Mouse (Mus musculus) NIH3T3 (cell line): ENCODE measurements around the gene Frmd4a.
A peak's percentile ranks its signal among the peaks of the same experiment; 100 is the strongest.

Source experiments
- DNase-seq: peaks from one replicate; pipeline ENCODE4 v3.0.0-alpha.2; 2012; ENCODE audit warnings: low read depth

The Frmd4a gene

DNA sequence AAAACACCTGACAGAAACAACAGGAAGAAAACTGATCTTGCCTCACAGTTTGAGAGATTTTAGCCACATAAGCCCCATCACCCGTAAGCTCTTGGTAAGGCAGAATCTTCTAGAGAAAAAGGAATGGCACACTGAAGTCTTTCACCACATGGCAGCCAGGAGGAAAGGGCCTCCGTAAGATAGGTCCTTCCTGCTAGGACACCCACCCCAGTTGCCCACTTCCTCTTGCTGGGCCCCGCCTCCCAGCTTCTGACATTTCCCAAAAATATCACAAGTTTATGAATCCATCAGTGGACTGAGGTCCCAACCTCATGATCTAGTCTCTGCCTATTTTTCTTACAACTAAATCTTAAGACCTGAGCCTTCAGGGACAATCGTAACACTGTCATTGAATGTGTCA, 373.6 kb downstream of the Frmd4a start:
- no peak for DNase-seq

DNA sequence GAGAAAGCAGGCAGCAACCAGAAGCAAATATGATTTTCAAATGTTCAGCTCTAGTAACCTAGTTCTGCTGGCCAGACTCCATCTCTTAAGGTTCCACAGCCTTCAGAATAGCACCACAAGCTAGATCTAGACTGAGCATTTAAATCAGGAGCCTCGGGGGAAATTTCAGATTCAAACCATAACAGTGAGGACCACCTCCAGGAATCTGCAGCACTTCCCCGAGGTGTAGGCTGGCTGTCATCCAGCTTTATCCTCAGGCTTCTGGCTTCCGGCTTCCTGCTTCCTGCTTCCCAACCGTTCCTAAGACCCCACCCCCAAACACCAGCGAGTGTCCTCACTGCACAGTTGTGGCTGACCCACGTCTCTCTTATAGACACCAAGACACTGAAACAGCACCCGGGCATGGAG, 374.2 kb downstream of the Frmd4a start:
- DNase-seq = no peak

DNA sequence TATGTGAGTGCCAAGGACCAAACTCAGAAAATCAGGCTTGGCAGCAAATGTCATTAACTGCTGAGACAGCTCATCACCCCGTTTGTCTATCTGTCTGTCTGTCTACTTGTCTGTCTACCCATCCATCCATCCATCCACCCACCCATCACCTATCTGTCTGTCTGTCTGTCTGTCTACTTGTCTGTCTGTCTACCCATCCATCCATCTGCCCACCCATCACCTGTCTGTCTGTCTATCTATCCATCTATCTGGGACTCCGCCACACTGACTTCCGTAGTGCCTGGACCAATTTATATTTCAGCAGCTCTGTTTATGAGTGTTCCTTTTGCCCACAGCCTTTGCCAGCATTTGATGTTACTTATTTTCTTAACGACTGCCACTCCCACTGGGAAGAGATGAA, 375.5 kb downstream of the Frmd4a start:
- DNase-seq = no peak

DNA sequence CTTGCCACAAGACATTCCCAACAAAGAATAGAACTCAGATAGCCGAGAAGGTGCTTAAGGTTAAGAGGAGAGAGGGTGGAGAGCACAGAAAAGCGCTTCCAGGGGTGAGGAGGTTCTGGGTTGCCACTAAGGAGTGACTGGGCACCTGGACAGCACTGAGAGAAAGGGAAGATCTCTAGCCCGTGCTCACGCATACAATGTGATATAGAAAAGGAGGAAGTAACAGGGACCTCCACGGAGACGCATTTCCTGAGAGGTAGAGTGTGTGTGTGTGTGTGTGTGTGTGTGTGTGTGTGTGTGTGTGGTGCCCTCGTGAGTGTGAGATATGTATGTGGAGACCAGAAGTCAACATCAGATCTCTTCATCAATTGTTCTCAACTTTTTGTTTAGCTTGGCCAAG, 377.1 kb downstream of the Frmd4a start:
- DNase-seq = no peak

DNA sequence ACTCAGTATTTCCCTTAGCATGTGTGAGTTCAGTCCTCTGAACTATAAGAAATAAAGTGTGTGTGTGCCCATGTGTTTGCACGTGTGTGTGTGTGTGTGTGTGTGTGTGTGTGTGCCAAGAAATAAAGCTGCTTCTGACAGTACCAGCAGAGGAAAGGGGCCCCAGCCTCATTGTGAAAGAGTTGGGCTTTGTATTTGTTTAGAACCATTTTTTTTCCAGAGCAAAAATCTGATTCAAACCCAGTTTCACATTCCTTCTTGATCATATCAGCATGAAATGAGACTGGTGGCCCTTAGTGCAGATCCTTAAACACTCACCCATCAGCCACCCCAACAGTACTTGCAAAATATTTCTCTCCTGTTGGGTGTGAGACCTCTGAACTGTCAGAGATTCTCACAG, 382.2 kb downstream of the Frmd4a start:
- peak; percentile 74 for DNase-seq

DNA sequence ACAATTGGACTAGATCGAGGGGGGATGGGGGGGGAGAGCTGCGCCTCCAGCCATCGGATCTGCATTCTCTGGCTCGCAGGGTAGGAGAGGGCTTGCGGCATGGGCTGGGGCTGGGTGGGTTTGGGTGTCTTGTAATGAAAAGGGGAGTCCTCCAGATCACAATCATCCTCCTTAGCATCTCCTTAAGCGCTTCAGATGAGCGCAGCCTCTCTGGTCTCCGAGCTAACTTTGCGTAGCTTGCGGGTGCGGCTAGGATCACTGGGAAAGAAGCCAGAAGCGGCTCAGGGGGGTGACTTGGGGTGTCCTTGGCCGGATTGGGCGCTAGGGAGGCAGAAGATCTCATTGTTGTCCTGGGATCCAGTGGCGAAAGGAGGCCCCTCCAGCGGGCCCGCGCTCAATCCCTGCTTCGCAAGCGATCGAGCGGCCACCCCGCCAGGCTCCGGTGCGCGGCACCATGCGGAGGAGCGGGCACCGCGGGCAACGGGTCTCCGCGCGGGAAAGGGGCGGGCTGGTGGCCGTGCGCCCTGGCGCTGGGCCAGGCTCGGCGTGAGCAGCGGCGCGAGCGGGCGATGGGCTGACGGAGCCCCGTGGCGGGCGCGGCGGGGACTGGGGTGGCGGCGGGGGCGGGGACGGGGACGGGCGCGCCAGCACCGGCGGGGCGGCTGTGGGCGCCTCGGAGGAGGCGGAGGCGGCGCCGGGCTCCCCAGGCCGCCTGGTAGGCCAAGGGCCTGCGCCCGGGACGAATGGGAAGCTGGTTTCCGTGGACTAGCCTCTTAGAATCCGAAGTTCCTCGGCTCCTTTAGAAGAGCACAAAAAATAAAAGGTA, 383.5 kb downstream of the Frmd4a start:
- peak; percentile 81 for DNase-seq

DNA sequence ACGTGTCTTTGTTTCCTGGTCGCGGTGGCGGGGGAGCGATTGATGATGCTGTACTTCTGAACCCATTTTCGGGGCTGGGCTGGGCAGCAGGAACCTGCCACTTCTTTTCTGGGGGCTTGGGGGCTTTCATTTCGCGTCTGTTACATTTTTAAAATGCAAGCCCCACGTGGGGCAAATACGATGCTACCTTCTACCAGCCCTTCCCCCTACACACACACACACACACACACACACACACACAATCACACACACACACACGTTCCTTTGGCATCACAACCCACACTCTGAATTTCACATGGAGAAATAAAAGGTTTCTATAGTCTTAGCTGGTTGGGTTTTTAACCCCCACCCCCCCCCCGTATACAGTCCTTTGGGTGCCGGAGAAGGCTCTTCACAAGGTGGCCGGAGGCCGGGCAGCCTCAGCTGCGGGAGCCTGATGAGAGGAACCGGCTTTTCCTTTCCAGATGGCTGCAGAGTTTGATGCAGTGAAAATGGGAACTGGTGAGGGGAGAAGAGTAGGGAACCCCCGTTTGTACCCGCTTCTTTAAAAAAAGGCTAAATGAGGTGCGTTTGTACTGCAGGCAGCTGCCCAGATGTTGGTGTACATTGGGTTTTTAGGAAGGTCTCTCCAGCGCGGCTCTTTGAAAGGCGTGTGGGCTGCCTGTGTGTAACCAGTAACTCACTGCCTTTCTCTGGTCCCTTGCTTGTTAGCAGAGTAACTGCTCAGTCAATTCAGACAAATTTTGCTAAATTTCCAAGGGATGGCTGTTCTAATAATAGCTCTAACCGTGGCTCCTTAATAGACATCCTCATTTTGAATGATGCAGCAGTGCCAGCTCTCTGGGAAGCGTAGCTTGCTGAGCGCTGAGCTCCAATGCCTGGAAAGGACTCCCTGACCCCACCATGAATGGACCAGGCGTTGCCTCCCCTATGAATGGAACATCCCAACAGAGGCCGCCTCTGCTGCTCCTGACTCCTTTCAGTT, 384.4 kb downstream of the Frmd4a start:
- DNase-seq = peak; percentile 86

DNA sequence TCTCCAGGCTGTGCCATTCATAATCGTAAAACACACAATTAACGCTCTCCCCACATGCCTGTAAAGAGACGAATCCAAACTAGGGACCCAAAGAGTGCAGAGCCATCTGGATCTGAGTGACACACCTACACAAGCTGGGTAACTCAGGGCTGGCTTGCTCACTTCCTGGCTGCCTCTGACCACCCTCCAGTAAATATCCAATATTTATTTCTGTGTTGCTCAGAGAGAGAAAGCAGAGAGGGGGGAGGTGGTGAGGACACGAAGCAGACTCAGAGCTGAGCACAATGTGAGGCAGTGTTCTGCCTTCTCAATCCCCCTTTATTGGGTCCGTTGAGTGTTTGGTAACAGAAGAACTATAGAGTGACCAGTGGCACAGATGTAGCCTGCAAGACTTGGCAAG, 389.5 kb downstream of the Frmd4a start:
- no peak for DNase-seq

DNA sequence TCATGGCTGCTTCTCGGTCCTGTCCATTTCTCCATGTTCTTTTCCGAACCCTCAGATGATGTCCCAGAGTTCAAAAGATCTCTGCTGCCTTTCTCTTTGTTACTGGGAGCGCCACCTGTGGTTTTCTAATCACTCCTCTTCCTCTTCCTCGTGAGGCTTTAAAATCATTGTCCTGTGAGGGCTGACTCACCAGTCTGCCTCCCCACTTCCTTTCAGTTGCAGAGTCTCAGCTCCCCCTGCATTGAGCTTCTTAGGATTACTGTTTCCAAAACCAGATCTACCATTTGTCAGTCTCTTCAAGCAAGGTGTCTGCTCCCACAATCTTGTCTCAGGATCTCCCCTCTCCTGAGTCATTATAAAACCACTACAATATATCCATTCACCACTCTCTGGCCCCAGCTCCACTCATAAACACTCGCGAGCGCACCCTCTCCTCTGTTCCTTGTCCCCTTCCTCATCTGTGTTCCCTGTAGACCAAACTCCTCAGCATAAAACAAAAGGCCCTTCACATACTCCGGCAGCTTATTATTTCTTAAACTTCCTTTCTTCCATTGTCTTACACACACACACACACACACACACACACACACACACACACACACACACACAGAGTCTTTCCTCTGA, 392.4 kb downstream of the Frmd4a start:
- no peak for DNase-seq

DNA sequence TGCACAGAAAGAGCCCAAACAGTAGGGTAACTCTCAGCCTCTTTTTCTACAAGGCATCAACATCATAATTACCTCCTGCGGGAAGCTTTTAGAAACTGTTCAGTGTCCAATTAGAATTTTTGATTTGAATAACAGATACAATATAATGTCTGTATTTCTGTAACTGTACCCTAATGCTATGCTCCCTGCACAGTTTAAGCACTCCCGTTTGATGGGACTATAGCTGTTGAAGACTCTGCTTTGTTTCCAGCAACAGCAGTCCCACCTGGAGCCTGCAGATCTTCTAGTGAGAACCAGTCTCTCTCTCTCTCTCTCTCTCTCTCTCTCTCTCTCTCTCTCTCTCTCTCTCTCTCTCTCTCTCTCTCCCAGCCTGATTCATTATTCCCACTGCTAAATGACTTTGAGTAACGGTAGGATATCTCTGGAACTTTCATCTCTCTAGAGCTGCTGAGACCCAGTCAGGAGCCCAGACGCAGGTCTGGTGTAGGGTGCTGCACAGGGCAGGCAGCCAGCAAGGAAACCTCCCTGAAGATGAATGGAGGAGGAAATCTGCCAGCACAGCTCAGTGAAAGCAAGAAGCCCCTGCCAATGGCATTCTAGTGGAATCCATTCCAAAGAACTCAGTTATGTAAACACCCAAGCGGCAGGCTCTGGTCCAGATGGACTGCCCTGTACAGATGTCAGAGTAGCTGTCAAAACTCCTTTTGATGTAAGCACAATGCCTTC, 395.5 kb downstream of the Frmd4a start:
- peak; percentile 87 for DNase-seq

DNA sequence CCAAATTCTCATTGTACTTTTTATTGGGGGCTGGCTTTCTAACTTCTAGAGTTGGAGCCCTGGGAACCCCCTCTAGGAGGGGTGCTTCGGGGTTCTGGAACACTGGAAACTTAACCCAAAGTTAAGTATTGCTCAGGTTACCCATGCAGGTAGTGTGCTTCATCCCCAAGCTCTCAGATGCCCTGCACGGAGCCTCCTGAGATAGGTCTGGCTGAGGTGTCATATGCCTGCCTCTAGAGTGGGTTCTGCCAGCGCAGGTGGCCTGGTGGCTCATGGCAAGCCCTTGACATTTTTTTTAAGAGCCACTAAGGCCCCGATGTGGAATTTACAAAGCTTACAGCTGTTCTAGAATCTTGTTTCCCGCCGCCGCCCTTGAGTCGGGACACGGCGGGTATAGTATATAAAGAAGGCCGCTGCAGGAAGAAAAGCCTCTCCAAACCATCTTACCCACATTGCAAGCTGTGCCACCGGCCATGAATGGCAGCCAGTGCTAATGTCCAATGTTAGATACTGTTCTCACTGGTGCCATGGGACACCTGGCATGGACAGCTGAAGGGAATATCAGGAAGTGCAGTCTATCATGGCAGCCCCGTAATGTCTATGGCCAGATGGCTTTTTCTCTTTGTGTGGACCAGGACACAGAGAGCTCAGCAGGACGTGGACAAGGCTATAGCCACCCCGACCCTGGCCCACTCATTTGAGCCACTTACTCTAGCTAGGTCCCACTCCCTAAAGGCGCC, 396.2 kb downstream of the Frmd4a start:
- DNase-seq = no peak

DNA sequence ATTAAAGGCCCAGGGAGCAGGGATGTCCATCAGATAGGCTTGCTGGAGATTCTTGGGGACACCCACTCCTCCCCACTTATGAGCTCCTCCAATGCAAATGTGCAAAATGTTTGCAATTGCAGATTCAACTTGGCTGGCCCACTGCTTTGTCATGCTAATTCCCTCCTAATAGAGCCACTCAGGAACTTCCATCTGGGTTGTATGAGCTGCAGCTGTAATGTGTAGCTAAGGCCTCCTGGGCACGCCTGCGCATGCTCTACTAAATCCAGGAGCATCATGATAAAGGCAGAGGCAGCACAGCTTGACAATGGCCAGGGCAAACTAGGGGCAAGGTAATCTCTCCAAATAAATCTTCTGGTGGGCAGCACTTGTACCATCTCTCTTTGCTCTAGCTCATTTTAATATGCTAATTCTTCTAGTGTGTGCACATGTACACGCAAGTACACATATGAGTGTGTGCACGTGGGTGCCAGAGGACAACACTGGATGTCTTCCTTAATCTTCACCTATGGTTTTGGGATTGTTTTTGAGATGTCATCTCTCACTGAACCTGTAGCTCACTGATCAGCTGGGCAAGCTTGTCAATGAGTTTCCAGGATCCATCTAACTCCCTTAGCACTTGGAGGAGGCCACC, 403.3 kb downstream of the Frmd4a start:
- DNase-seq = no peak

DNA sequence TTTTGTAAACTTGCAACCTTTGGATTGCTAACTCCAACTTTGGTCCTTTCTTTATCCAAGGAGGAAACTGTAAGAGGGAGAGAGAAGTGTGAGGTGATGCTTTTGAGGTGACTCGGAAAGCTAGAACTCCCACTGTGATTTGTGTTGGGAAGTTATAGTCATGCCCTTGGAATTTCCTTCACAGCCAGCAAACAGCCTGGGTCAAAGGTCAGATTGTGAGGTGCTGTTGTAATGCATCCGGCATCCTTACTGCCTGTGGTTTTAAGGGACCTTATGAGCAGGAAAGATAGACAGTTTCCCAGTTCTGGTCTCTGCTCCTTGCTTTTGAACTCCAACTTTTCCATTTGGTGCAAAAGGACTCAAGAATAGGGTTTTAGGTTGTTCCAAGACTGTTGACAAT, 404.2 kb downstream of the Frmd4a start:
- peak; percentile 84 for DNase-seq

DNA sequence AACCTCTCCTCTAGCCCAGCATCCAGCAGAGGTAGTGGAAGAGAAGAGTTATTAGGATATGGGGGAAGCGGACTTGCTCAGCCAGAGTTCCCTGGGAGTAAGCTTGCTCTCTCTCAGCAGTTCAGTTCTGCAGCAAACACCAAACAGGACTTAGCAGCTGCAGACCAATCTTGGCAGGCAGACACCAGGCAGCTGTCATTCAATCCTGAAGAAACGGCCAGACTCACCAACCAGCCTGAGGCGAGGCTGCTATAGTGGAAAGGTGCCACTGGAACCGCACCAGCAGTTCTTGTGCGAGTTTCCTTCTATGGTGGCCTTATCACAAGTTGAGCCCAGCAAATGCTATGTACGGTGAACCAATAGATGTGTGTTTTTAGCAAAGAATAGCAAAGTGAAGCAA, 406.4 kb downstream of the Frmd4a start:
- DNase-seq = no peak

DNA sequence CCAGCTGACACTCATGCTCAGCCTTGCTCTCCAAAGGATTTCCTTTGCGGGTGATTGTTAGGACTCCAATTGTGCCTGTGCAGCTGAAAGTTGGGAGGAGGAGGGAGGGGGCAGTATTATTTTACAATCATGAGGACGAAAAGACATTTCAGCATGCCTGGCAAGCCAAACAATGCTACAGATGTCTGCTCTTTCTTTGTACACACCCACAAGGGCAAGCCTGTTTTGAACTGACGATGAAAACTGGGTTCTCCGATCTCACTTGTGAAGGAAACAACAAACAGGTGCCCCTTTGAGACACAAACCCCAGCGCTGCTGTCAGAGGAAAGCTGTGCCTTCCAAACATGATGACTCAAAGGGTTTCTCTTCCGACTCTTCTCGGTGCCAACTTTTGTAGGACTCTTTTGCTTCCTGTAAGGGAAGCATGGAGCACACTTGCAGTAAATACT, 410.9 kb downstream of the Frmd4a start:
- DNase-seq = peak; percentile 24

DNA sequence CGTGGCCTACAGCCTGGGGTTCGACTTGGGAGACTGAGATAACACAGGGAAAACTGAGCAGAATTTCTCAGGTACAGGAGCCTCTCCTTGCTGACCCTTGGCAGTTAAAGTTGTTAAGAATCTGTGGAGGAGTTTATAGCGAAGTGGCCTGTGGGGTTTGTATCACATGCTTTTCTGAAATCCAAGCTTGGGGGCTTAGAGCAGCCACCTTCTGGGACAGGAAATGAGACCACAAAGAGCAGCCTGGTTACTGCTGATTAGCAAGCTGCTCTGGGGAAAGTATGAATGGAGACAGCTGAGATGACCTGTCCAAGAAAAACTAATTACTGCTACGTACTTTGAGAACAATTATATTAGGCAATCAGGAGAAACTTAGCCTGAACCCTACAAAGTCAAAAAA, 415.6 kb downstream of the Frmd4a start:
- no peak for DNase-seq

DNA sequence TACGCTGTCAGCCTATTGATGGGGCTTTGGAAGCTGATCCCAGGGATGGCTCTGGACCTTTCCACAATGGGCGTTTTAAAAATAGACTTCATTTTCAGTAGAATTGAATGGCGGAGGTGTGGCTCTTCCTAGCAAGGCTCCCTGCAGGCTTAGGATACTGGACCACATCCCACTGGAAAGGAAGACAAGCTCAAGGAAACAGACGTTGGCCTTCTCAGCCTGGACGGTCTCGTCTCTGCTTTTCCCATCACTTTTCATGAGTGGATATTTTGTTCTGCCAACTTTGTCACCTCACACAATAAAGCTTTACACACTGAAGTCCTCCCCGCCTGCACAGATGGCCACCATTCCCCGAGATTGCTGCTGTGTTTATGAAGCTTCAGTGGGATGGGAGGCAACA, 417.5 kb downstream of the Frmd4a start:
- no peak for DNase-seq

DNA sequence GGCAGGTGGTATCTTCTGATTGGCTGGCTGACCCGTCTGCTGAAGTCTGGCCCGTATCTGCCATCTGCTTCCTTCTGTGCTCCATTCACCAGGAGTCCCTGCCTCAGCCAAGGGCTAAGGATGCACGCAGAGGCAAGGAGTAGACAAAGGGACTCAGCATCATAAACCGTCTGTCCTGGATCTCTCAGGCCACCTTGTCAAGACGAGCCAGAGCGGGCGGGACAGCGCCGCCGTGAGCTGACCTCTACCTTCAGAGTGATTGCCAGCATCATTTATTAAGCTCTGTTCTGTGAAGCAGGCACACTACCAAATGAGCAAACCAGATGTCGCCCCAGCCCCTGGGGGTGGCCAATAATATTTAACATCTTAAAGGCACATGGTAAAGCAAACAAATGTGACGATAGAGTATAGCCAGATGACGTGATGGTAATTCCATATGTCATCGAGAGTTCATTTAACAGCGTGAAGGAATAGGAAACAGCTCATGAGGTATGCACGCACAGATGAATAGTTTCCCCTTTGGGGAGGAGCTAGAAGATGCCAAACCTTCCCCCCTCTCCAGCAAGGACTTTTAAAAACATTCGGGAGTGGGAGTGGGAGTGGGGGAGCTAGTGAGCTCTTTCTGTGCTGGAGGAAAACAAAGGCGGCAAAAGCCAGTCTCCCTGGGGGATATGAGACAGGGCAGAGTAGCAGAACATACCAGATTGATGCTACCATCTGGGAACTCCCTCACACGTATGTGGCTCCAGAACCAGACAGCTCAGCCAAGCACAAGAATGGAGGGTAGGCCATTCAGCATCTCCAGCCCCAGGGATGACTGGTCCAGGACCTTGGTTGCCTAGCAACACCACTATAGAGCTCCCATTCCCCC, 419.1 kb downstream of the Frmd4a start:
- no peak for DNase-seq

DNA sequence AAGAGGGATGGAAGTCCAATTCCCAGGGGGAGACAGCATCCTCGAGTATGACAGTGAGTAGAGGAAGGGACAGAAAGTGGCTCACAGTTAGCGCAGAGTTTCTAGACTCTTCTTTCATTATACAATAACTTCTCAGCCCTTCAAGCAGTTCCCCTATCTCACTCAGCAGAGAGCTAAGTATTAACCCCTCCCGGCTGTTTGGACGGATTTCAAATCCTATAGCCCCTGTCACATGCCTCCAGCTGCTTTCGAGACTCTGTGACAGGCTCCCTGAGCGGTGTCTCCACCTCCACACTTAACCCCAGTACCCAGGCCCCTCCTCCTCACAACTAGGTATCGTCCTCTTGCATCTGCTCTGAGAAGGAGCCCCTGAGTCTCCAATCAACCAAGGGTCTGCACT, 421.2 kb downstream of the Frmd4a start:
- no peak for DNase-seq

DNA sequence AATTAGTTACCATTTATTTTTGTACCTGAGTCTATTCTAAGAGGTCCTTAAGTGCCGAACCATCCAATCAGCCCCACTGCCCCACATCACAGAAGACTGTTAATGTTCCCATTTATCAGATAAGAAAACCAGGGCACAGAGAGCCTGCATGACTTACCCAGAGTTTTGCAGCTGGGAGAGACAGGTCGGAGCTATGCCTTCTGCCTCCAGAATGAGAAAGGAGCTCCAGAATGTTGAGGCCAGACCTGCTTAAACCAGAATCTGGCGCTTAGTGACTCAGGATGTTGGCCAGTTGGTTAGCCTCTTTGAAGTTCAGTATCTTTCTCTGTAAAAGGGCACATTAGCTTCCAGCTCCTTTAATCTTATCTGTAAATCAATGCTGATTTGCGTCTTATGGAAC, 422.4 kb downstream of the Frmd4a start:
- DNase-seq = no peak
